Mouse (Mus musculus) brain, embryonic 14.5 days (tissue): ENCODE results near the gene Gpr146. TPM values are rescaled to one million over a fixed set of nuclear protein-coding genes. Genes with fewer than 3 reads are reported as not detected.
A peak's percentile ranks its signal among the peaks of the same experiment; 100 is the strongest.
"Not testable (repeated sequence)": the region's sequence is repeated elsewhere in the genome, so short reads cannot be mapped to it uniquely, and the experiment has no call there.

Experiments
- DNase-seq: peaks from one replicate; pipeline ENCODE4 v3.0.0-alpha.2; 2011; ENCODE audit warnings: low read depth
- CTCF ChIP-seq: fragments of 200-500 bp; IDR thresholded peaks from 2 replicates; pipeline ENCODE4 v1.5.1; 2012; ENCODE audit warnings: inconsistent platforms, mild to moderate bottlenecking, moderate library complexity, borderline replicate concordance; ENCODE audit not compliant: insufficient read depth, insufficient read length; ENCODE audit errors: extremely low read depth
- POLR2A ChIP-seq: fragments of 200-500 bp; IDR thresholded peaks from 2 replicates; pipeline ENCODE4 v1.6.1; 2012; ENCODE audit warnings: mild to moderate bottlenecking, inconsistent platforms, borderline replicate concordance; ENCODE audit not compliant: poor library complexity, insufficient read depth, insufficient read length, severe bottlenecking; ENCODE audit errors: extremely low read depth
- polyA plus RNA-seq: library from polyadenylated mRNA; depleted of rRNA; stranded (reverse); fragments of >200 nt; gene quantifications from 2 replicates; pipeline ENCODE4 v1.2.3, GENCODE M21; 2012; rRNA removed

Gene Gpr146
- 1.5 and 2.0 TPM in 2 replicates for polyA plus RNA-seq

GRCm38 (mm10) chr5:139377468-139378270 lies at the start of gene Gpr146:
Gpr146 (plus strand) TSS chr5:139377697.
- TF ChIP-seq CTCF (no peak), POLR2A (no peak)
- DNase-seq = no peak

GRCm38 (mm10) chr5:139330766-139331165 lies 46.7 kb upstream of the Gpr146 start:
- TF ChIP-seq POLR2A (no peak), CTCF (no peak)
- DNase-seq = no peak

- DNase-seq = peak; percentile 65
- TF ChIP-seq POLR2A (no peak), CTCF (peak; percentile 99)
These were observed 45.8 kb upstream of the Gpr146 start for GRCm38 (mm10) chr5:139331742-139332141.

- TF ChIP-seq CTCF = no peak
- no peak for TF ChIP-seq POLR2A
- DNase-seq = no peak
These were observed 44.8 kb upstream of the Gpr146 start for GRCm38 (mm10) chr5:139332590-139333272.

GRCm38 (mm10) chr5:139333301-139334013 lies 44.0 kb upstream of the Gpr146 start:
- TF ChIP-seq CTCF (no peak), POLR2A (no peak)
- DNase-seq = no peak

- DNase-seq = not testable (repeated sequence)
These were observed 43.1 kb upstream of the Gpr146 start for GRCm38 (mm10) chr5:139334394-139334793.

DNA sequence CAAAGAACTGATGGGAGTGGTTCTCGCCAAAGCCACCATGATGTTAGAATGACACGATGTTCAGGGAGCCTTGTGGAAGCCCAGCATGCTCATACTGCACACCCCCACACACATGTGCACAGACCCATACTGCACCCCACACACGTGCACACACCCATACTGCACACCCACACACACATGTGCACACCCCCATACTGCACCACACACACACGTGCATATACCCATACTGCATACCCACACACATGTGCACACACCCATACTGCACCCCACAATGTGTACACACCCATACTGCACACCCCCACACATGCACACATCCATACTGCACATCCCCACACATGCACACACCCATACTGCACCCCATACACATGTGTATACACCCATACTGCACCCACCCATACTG lies 41.9 kb upstream of the Gpr146 start:
- no peak for DNase-seq
- TF ChIP-seq CTCF = no peak
- no peak for TF ChIP-seq POLR2A

DNA sequence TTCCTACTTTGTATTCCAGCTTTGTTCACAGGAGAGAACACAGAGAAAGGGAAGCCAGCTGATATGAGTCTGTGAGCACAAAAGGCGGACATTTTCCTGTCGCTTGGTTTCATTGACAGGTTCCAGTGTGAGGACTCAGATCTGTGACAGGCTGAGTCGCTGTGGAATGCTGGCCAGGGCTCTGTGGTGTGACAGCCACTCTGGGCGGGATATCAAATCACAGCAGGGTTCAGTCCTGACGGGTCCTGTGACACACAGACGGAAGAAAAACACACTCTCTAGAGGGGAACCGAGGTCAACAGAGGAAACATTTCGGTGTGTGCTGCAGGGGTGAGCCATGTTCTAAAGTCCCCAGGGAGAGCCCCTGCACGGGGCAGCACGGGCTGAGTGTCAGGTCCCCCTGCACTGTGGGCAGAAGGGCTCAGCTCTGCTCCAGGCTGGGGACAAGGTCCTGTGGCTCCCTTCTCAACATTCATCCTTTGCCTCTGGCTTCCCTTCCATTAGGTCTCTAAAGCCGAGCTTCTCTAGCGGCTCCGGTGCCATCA lies 39.6 kb upstream of the Gpr146 start:
- TF ChIP-seq POLR2A = no peak
- no peak for TF ChIP-seq CTCF
- no peak for DNase-seq

DNA sequence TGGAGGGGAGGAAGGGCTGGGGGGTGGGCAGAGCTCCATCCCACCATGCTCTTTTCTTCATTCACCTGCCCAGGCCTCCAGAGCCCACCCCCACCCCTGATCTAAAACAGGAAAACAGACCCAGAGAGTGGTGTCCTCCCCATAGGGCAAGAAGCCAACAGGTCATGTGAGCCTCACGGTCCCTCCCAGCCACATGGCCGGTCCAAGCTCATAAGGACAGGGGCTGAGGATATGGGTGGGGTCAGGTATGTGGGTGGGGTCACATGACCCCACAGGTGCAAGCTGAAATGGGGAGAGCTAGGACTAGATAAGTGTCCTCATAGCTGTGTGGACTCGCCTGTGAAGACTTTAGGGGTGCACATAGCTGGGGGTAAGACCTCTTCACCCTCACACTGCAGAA lies 39.1 kb upstream of the Gpr146 start:
- TF ChIP-seq POLR2A (no peak), CTCF (no peak)
- DNase-seq = no peak

- DNase-seq = no peak
- TF ChIP-seq POLR2A (no peak), CTCF (no peak)
These were observed 38.6 kb upstream of the Gpr146 start for GRCm38 (mm10) chr5:139338891-139339290.

DNA sequence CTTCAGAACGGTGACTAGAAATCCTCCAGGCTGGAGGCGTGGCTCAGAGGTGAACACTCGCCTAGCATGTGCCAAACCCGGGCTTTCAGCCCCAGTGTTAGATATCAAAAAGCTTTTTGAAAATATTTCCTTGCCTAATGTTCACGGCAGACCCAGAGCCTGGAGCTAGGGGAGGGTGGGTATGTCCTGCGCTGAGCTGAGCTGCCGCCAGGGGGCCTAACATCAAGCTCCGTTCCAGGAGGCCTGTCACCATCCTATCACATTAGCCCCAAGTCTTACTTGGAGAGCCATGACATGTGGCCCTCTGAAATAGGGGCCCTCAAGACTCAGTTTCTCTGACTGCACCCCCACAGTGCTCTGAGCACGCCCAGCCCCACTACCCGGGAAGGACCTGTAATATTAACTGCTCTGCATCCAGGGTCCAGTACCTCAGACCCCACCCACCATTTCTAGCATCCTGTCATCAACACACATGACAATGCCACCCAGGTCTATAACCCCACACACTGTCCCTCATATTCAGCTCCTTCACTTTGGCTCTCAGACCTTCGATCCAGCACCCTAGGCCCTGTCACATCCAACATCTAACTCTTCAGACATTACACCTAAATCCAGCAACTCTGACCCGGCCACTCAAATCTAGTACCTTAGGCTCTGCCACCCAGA lies 33.3 kb upstream of the Gpr146 start:
- DNase-seq = peak; percentile 90
- TF ChIP-seq POLR2A (no peak), CTCF (peak; percentile 97)
